Mouse (Mus musculus): ENCODE measurements around the gene Pan2. TPM values are rescaled to one million over a fixed set of nuclear protein-coding genes. Genes with fewer than 3 reads are reported as not detected.
"Not testable (repeated sequence)": the region's sequence is repeated elsewhere in the genome, so short reads cannot be mapped to it uniquely, and the experiment has no call there.

Pan2 gene
- polyA plus RNA-seq, 1 experiment from 2014 or later: 17.9 TPM

DNA sequence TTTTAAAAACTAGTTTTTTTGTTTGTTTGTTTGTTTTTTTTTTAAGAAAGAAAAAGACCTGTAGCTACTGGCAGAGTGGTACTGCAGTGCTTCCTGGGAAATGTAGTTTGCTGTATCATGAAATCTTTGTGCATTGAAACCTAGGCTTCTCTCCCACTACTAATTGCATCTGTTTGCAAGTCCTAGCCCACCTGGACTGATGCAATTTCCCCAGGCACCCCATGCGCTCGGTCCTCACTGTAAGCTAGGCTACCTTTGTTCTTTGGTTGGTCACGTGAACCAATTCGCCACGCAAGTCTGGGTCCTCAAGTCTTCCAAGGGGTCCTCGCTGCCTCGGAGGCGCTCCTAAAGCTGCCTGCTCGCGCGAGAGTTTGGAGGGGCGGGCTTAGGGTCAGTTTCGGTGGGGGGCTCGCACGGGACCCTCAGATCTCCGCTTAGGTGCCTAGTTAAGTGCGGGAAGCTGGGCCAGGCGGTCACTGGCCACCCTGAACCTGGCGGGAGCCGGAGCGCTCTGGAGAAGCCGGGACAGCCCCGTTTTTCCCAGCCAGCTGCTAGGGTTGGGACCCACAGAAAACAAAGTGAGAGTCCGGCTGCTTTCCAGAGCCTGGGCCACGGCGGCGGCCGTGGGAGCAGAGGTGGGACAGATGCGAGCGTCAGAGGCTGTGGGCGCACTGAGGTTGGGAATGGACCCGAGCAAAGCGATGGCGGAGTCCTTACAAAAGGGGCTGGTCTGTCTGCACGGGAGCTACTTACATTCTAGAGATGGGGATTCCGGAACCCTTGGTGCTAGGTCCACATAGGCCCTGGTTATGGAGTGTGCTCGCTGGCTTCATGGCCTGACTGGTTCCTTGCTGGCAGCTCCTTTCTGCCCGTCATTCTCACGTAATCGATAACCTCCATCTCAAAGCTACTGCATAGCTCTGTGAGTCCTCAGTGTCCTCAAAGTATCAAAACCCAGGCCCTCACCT is 19.3 kb downstream of the Pan2 start, which contains the start of gene Cnpy2:
Cnpy2 (plus strand) TSS at position 319 of the 968 bp plus-strand sequence.
- peak within 1 kb of the TSS; percentile 84 for H3K4me3 ChIP-seq
- H3K4me2 ChIP-seq: peak within 1 kb of the TSS; percentile 87
- peak; percentile 82 for ATAC-seq
- H3K27me3 ChIP-seq (replicated peaks): no peaks in the 10 kb centered on the region
- H3K4me1 ChIP-seq: peaks cover 22% of the 10 kb centered on the region
- WGBS (ENCODE audit: insufficient replicate concordance): under 1% methylated on average over 40 of the region's 40 CpGs
- H3K9me3 ChIP-seq (replicated peaks): no peaks in the 10 kb centered on the region
- H3K9ac ChIP-seq: peak within 1 kb of the TSS; percentile 92
- H3K27ac ChIP-seq: peak within 1 kb of the TSS; percentile 89
- H3K36me3 ChIP-seq: peaks cover 57% of the 10 kb centered on the region

DNA sequence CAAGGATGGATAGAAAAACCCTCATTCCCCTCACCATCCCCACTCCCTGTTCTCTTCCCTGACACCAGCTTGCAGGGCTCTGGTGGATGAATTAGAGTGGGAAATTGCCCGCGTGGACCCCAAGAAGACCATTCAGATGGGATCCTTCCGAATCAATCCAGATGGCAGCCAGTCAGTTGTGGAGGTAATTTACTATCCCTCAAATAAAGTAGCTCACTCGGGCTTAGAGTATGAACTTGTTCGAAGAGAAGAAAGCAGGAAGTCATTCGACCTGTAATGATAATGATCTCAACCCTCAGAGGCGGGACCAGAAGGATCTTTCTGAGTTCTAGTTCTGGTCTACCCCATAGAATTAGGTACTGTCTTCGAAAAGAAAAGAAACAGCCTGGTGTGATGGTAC is 20.4 kb downstream of the Pan2 start:
- Histone ChIP-seq H3K9me3 (replicated peaks) (no peaks in the 10 kb centered on the region), H3K27ac (peak overlapping the region; percentile 89), H3K4me3 (peak overlapping the region; percentile 84), H3K36me3 (peaks cover 55% of the 10 kb centered on the region), H3K9ac (peak overlapping the region; percentile 92), H3K4me2 (peak overlapping the region; percentile 87), H3K4me1 (peaks cover 22% of the 10 kb centered on the region), H3K27me3 (replicated peaks) (no peaks in the 10 kb centered on the region)
- no peak for ATAC-seq
- 46% methylated on average over 8 of the region's 8 CpGs for WGBS (ENCODE audit: insufficient replicate concordance)

GRCm38 (mm10) chr10:128326825-128327224 is 23.7 kb downstream of the Pan2 start:
- 83% methylated on average over 8 of the region's 8 CpGs for WGBS (ENCODE audit: insufficient replicate concordance)
- no peak overlapping the region for H3K27ac ChIP-seq

GRCm38 (mm10) chr10:128327610-128328009 is 24.5 kb downstream of the Pan2 start:
- Histone ChIP-seq H3K9ac (no peak overlapping the region), H3K4me1 (peaks cover 20% of the 10 kb centered on the region), H3K9me3 (replicated peaks) (no peaks in the 10 kb centered on the region), H3K27me3 (replicated peaks) (no peaks in the 10 kb centered on the region), H3K4me3 (no peak overlapping the region), H3K27ac (no peak overlapping the region), H3K36me3 (peaks cover 39% of the 10 kb centered on the region), H3K4me2 (no peak overlapping the region)
- 79% methylated on average over 10 of the region's 10 CpGs for WGBS (ENCODE audit: insufficient replicate concordance)
- ATAC-seq: no peak

More at GRCm38 (mm10) chr10:128326825-128327224, 23.7 kb downstream of the Pan2 start:
- no peaks in the 10 kb centered on the region for H3K9me3 ChIP-seq (replicated peaks)
- no peak for ATAC-seq
- no peak overlapping the region for H3K4me2 ChIP-seq
- H3K9ac ChIP-seq: no peak overlapping the region
- H3K4me1 ChIP-seq: peaks cover 18% of the 10 kb centered on the region
- H3K27me3 ChIP-seq (replicated peaks): no peaks in the 10 kb centered on the region
- H3K4me3 ChIP-seq: no peak overlapping the region
- H3K36me3 ChIP-seq: peaks cover 39% of the 10 kb centered on the region

DNA sequence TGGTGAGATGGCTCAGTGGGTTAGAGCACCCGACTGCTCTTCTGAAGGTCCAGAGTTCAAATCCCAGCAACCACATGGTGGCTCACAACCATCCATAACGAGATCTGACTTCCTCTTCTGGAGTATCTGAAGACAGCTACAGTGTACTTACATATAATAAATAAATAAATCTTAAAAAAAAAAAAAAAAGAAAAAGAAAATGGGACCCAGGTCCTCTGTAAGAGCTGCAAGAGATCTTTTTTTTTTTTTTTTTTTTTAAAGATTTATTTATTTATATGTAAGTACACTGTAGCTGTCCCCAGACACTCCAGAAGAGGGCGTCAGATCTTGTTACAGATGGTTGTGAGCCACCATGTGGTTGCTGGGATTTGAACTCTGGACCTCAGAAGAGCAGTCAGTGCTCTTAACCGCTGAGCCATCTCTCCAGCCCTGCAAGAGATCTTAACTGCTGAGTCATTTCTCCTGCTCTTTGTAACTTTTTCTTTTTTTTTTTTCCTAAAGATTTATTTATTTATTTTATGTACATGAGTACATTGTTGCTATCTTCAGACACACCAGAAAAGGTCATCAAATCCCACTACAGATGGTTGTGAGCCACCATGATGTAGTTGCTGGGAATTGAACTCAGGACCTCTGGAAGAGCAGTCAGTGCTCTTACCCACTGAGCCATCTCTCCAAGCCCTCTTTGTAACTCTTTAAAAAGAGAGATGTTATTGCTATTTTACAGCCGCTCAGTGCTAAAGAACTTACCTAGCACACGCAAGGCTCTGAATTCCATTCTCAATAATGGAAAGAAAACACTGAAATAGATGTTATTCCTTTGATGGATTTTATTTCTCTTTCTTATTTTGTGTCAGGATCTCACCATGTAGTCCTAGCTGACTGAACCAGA is 29.5 kb downstream of the Pan2 start:
- 67% methylated on average over 6 of the region's 6 CpGs for WGBS (ENCODE audit: insufficient replicate concordance)
- H3K9ac ChIP-seq; ATAC-seq; H3K9me3 ChIP-seq (replicated peaks); H3K4me2 ChIP-seq; H3K4me3 ChIP-seq; H3K27me3 ChIP-seq (replicated peaks); H3K27ac ChIP-seq: not testable (repeated sequence)
- peaks cover 36% of the 10 kb centered on the region for H3K4me1 ChIP-seq
- H3K36me3 ChIP-seq: peaks cover 17% of the 10 kb centered on the region

DNA sequence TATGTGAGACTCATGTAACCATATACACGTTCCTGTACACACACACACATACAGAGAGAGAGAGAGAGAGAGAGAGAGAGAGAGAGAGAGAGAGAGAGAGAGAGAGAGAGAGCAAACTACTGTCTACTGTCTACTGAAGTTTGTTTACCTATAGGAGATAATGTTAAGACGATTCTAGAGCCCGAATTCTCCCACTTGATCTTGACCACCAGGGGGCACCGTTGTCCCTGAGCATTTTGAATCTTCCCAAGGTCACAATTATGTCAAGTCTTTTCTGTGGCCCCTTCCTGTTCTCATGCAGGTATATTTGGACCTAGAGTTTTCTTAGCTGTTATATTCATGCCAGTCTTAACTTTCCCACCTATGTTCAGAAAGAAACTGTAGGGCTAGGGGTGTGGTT is 32.4 kb downstream of the Pan2 start:
- Histone ChIP-seq H3K9me3 (replicated peaks) (no peaks in the 10 kb centered on the region), H3K4me1 (peaks cover 62% of the 10 kb centered on the region), H3K4me2 (peak overlapping the region; percentile 86), H3K36me3 (peaks cover 14% of the 10 kb centered on the region), H3K4me3 (no peak overlapping the region), H3K27me3 (replicated peaks) (no peaks in the 10 kb centered on the region), H3K9ac (0 out of 2 replicates have a peak overlapping the region, but pooled peaks have one; percentile 58), H3K27ac (peak overlapping the region; percentile 95)
- WGBS (ENCODE audit: insufficient replicate concordance): 0% methylated on average over 4 of the region's 4 CpGs
- no peak for ATAC-seq

GRCm38 (mm10) chr10:128336195-128336594 is 33.1 kb downstream of the Pan2 start:
- Histone ChIP-seq H3K4me3 (0 out of 2 replicates have a peak overlapping the region, but pooled peaks have one; percentile 91), H3K9me3 (replicated peaks) (no peaks in the 10 kb centered on the region), H3K27me3 (replicated peaks) (no peaks in the 10 kb centered on the region), H3K9ac (peak overlapping the region; percentile 58), H3K4me2 (peak overlapping the region; percentile 86), H3K4me1 (peaks cover 68% of the 10 kb centered on the region), H3K36me3 (peaks cover 20% of the 10 kb centered on the region), H3K27ac (peak overlapping the region; percentile 95)
- ATAC-seq: no peak
- WGBS (ENCODE audit: insufficient replicate concordance): 68% methylated on average over 3 of the region's 3 CpGs

- H3K9me3 ChIP-seq (replicated peaks): no peaks in the 10 kb centered on the region
- peak overlapping the region; percentile 95 for H3K27ac ChIP-seq
- H3K4me3 ChIP-seq: peak overlapping the region; percentile 91
- peaks cover 24% of the 10 kb centered on the region for H3K36me3 ChIP-seq
- H3K4me2 ChIP-seq: peak overlapping the region; percentile 86
- peak; percentile 57 for ATAC-seq
- peaks cover 72% of the 10 kb centered on the region for H3K4me1 ChIP-seq
- peak overlapping the region; percentile 92 for H3K9ac ChIP-seq
- no peaks in the 10 kb centered on the region for H3K27me3 ChIP-seq (replicated peaks)
- 35% methylated on average over 3 of the region's 3 CpGs for WGBS (ENCODE audit: insufficient replicate concordance)
Measured at GRCm38 (mm10) chr10:128336597-128336996, 33.5 kb downstream of the Pan2 start.

DNA sequence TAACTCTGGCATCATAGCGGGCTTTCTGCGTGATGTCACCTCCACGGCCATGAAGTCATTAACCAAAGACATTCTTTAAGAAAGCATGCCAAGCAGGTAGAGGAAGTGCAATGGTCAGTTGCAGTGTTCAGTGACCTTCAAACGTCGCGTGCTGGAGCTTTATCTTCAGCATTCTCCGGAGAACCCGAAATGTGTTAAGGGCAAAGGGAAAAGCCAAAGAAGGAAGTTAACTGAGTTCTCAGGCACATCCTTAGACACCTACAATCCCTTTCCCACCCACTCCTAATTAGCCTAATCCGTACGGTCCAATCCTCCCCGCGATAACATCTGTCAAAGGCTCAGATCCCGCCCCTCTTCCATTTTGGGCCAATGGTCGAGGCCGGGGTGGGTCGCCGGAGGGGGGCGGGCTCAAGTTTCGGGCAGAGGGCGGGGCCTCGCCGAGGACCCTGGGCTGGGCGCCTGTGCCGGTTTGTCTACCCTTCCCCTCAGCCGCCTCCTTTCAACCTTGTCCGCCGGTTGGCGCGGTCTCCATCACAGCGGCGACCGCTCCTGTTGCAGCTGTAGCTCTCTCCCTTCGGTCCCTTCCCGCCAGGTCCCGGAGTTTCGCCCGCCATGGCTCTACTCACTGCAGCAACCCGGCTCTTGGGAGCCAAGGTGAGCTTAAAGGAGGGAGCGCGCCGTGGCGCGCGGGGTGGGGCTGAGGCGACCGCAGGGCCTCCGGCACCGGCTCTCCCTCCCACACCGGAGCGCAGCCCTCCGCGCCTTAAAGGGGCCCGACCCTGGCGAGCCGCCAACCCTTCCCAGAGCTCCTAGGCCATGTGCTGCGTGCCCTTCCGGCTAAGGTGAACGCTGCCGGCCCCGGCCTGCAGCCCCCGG is 34.4 kb downstream of the Pan2 start, which contains the start of gene Cs:
Cs (plus strand) TSS at position 429 of the 876 bp plus-strand sequence.
- 2% methylated on average over 61 of the region's 61 CpGs for whole genome bisulfite sequencing (ENCODE audit: insufficient replicate concordance)
- H3K27me3 ChIP-seq (replicated peaks): no peaks in the 10 kb centered on the region
- peak within 1 kb of the TSS; percentile 92 for H3K9ac ChIP-seq
- peak within 1 kb of the TSS; percentile 86 for H3K4me2 ChIP-seq
- H3K9me3 ChIP-seq (replicated peaks): no peaks in the 10 kb centered on the region
- ATAC-seq: peak; percentile 92
- H3K27ac ChIP-seq: peak within 1 kb of the TSS; percentile 95
- H3K4me1 ChIP-seq: peaks cover 76% of the 10 kb centered on the region
- peaks cover 25% of the 10 kb centered on the region for H3K36me3 ChIP-seq
- H3K4me3 ChIP-seq: peak within 1 kb of the TSS; percentile 91

DNA sequence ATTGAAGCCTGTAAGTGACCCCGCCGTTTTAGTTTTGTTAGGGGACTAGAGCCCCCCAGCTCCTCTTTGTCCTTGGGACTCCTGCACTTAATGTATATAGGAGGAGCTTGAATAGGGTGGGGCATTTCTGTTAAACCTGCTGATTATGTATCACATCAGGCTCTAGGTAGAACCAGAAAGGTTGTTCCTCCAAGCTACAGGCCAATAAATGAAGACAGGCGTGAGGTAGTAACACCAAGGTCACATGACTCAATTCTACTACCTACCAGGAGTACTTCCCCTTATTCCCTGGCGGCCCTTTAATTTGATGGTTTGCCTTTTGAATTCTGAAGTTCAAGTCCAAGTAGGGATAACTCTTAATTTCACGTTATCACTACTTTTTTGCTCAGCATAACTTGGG is 35.3 kb downstream of the Pan2 start:
- H3K36me3 ChIP-seq: peaks cover 29% of the 10 kb centered on the region
- ATAC-seq: peak; percentile 2; the same call in 1 of the 2 replicates
- H3K4me3 ChIP-seq: peak overlapping the region; percentile 91
- peak overlapping the region; percentile 95 for H3K27ac ChIP-seq
- no peaks in the 10 kb centered on the region for H3K9me3 ChIP-seq (replicated peaks)
- 9% methylated on average over 5 of the region's 5 CpGs for WGBS (ENCODE audit: insufficient replicate concordance)
- H3K27me3 ChIP-seq (replicated peaks): no peaks in the 10 kb centered on the region
- peaks cover 84% of the 10 kb centered on the region for H3K4me1 ChIP-seq
- H3K4me2 ChIP-seq: peak overlapping the region; percentile 86
- H3K9ac ChIP-seq: peak overlapping the region; percentile 92

GRCm38 (mm10) chr10:128338948-128339347 is 35.8 kb downstream of the Pan2 start:
- Histone ChIP-seq H3K9me3 (replicated peaks) (no peaks in the 10 kb centered on the region), H3K9ac (peak overlapping the region; percentile 92), H3K4me2 (peak overlapping the region; percentile 86), H3K4me1 (peaks cover 90% of the 10 kb centered on the region), H3K36me3 (peaks cover 29% of the 10 kb centered on the region), H3K27me3 (replicated peaks) (no peaks in the 10 kb centered on the region), H3K27ac (peak overlapping the region; percentile 95), H3K4me3 (peak overlapping the region; percentile 91)
- WGBS (ENCODE audit: insufficient replicate concordance): 60% methylated on average over 2 of the region's 2 CpGs
- no peak for ATAC-seq

All from liver, embryonic 12.5 days (tissue).